Mouse (Mus musculus): ENCODE data around the gene Prex1.

Prex1 gene

DNA sequence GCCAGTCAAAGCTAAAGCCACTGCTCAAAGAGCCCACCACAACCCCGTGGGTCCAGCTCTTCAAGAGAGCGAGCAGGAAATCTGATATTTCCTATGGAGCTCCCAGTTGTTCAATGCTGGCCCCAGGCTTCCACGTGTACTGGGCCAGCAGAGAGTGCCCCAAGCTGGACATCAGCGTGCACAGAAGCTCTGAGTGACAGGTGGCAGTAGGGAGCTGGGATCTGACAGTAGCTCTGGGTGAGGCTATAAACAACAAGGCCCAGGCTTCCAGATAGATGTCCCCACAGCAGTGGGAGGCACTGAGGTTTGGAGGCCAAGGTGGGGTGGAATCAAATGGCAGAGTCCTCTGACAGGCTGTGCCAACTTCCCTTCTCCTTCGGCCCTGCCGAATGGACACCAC, 107.6 kb downstream of the Prex1 start:
- 72% methylated on average over 6 of the region's 6 CpGs for WGBS

DNA sequence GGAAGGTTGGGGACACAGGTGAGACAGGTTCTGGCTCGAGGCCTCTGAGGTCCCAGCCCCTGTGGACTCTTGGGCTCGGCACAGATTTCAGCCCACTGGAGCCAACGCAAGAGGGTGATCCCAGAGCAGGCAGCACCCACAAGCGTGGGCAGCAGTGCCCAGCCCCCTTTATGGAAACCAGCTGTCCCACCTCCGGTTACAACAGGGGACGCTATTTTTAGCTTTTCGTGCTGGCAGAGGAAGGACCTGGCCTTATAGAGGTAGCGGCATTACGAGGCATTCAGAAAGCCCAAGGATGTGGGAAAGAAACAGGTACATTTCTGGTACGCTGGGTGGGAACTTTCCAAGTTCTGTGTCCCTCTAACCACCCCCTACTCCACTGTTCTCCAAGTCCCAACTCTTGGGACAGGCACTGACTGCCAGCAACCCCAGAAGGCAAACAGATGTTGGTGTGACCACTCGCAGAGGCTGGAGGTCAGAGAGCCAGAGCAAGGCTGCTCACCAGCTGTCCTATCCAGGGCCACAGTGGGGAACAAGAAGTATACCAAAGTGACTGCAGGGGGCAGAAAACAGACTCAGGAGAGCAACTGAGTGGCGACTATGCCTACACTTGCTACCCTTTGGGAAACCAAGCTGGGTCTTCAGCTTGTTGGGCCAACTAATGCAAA, 108.3 kb downstream of the Prex1 start:
- 65% methylated on average over 12 of the region's 12 CpGs for WGBS

DNA sequence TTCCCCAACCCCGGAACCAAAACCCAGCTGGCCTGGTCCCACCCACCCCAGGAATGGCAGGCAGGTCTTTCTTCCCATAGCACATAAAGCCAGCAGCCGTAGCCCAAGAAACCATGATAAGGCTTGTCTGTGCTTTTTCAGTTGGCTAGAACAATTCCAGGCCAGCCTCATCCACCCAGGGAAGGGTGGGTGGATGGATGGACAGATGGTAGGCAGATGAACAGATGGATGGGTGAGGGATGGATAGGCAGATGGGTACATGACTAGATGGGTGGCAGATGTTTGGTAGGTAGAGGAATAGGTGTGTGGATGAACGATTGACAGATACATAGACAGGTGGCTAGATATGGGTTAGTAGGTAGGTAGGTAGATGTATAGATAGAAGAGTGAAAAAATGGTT, 110.7 kb downstream of the Prex1 start:
- WGBS, result 66% methylated on average over 3 of the region's 3 CpGs

DNA sequence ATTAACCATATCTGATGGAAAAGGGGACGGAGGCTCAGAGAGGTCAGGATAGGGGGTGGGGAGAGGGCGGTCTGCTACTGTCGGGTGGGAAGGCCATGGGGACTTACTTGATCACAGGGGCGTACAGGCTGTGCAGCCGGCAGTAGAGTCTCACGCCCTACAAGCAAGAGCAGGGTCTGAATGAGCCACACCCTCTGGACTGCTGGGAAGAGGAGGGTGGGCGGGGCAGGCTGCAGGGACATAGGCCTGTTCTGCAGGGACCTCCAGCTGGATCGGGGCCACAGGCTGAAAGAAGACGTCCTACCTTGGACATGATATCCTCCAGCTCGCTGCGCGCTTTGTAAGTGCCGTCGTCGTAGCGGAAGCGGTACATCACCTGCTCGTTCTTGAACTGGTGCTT, 112.2 kb downstream of the Prex1 start:
- 95% methylated on average over 18 of the region's 18 CpGs for WGBS

DNA sequence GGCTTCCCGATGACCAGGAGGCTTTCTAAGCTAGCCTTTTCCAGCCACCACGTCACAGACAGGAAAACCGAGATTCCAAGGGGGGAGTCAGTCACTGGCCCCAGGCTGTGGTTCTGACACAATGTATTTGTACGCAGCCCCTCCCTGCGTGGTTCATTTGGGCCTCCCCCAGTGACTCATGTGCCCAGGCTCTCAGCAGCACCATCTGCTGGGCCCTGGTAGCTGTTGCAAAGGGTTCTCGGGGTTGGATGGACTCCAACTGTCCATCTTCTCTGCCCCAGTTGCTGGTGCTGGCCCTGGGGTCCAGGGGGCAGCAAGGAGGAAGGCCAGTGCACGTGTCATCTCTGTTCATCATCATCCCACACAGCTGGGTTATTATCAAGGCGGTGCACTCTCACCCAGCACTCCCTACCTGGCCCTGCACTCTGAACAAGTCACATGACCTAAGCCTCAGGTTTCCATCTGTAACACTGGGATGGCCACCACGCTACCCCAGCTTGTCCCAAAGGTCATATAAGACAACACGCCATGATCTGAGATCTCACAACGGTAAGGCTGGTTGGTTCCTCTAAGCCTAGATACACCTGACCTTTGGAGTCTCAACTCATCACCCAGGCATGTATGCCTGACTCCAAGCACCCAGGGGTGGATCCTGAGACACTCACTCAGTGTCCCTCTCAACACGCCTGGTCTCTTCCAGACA, 115.0 kb downstream of the Prex1 start:
- WGBS, result 84% methylated on average over 12 of the region's 12 CpGs

DNA sequence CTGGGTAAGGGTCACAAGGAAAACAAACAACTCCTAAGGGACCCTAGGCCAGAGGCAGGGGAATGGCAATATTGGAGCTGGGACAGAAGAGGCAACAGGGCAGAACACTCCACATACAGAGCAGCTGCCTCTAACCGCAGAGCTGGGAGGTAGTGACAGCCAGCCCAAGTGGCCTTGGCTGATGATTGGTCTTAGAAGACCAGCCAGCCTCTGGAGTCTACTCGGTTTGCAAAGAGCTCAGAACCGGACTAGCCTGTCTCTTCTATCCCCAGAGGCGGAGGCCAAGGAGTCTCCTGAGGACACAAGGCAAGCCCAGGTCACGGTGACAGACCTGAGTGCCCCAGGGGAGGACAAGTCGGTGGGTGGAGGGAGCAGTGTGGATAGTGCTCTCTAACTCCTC, 115.9 kb downstream of the Prex1 start:
- WGBS, result 83% methylated on average over 6 of the region's 6 CpGs

DNA sequence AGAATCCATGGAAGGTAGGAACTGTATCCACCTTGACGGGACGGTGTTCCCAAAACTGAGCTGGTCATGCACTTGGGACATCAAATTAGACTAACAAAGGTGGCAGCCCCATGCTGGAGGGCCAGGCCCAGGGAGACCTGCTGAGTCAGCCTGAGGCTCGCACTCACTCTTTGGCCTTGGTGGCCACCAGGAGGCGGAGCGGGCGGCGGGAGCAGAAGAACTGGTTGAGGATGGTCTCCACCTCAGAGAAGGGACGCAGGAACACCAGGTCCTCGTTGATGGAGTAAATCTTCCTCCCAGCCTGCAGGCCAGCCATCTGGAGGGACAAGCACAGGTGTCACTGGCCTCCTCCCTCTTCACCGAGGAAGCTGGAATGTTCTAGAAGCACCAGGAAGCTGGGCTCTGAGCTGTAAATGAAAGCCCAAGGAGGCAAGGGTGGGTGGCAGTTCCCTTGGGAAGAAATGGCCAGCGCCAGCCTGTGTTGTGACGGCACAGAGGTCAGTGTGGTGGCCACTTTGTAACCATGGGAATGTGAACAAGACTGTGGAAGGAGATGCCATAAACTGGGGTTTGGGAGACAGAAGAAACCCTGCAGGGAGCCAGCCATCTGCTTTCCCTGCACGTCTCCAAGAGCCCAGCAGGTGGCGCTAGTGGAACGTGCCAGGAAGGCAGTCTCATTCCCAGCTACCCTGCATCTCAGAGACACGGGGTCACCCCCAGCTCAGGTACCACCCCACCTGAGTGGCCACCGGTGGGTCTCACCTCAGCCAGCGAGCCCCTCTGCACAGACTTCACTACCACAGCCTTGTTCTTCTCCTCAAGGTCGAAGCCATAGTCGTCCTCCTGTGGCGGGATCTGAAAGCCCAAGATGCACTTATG, 121.4 kb downstream of the Prex1 start:
- 48% methylated on average over 21 of the region's 21 CpGs for WGBS

DNA sequence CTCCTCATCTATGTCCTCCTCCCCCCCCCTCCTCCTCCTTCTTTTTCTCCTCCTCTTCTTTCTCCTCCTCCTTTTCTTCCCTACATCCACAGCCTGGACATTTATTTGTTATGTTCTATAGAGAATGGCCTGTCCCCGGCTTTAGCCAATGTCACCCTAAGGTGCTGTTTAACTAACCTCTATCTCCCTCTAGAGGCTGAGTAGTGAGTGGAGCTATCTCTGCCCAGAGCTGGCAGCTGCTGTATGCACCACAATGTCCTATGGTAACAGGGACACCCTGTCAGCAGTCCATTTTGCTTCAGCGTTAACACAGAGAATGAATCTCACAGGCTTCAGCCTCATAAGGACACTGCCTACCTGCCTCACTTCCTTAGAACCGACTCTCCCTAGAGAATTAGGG, 129.1 kb downstream of the Prex1 start:
- 72% methylated on average over 3 of the region's 3 CpGs for WGBS

DNA sequence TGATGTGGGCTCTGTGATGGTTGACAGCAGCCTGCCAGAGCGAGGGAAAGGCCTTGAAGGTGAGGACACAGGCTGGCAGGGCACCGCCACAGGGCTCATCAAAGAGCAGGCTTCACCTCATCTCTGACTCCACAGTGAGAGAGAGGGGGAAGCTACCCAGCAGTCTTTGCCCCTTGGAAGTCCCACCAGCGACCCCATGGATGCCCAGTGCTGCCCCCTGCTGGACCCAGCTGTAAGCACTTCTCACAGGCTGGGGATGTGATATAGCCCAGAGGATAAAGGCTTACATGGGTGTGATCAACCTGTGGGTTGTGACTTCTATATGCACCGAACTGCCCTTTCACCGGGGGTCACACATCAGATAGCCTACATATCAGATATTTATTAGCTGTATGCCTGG, 130.3 kb downstream of the Prex1 start:
- 98% methylated on average over 5 of the region's 5 CpGs for WGBS

DNA sequence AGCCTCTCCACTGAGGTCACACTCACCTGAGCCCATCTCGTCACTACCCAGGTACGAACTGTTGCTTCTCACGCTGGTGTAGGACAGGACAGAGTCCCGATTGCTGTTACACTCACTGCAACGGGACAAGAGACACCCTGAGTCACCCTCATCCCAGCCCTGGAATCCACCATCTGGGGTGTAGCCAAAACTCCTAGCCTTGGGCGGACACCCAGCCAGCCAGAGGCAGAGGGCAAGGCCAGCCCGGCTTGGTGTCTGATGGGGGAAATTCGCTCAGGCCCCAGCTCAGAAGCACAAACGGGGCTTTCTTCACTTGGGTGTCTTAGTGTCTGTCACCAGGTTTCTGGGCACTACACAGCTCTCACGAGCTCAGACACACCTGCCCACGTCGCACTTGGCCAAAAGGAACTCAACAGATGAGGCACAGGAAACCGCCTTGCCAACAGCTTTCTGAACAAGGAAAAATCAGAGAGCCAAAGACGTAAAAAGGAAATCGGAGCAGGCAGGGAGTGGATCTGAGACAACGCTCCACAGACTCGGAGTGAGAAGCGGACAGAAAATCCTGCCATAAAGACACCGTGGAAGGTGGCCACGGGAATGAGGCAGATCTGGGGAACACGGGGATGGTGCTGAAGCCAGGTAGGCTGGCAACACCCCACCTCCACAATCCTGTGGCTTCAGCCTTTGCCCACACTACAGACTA, 131.6 kb downstream of the Prex1 start:
- 59% methylated on average over 21 of the region's 21 CpGs for WGBS

DNA sequence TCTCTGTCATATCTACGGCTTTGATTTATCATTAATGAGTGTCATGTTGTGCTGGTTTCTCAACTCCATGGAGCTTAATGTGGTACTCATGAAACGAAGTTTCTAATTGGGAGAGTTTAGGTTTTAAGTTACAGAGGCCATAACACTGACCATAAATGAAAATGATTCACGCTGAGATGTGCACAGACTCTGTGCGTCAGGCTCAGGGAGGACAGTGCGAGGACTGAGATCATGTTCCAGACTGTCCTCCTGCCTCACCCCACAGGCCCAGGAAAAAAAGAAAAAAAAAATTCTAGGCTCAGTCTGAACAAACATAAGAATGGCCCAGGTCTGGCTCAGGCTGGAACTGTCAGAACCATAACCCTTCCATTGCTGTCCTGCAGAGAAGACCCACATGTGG, 133.8 kb downstream of the Prex1 start:
- 92% methylated on average over 5 of the region's 5 CpGs for WGBS

DNA sequence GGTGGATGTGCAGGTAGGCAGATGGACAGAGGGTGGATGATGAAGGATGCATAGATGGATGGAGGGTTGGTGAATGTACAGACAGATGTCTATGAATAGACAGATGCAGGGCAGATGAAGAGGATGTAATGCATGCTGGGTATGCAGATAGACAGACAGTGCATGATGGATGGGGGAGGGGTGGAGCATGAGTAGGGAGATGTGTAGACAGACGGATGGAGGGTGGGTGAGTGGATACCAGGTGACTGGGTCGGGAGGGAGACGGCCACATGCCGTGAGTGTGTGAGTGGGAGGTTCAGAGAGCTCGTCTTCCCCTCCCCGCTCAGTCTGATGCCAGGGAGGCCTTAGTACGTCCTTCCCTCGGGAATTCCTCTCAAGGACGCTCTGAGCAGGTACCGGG, 134.3 kb downstream of the Prex1 start:
- 74% methylated on average over 10 of the region's 10 CpGs for WGBS

DNA sequence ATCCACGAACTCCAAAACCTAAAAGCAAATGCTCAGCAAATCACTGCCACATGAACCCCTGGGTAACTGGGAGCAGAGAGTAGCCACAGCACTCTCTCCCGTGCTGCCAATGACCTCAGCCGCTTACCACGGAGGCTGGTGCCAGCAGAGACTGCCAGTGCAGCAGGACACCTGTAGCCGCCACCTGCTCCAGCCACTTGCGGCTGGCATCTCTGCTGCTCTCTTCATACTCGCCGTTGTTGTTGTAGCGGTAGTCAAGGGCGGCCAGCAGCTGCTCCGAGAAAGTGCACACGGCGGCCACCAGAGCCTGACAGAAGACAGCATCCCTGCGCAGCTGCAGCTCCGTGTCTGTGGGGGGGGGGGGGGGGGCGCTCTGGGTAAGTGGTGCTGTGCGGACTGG, 138.2 kb downstream of the Prex1 start:
- WGBS, result 46% methylated on average over 17 of the region's 17 CpGs

DNA sequence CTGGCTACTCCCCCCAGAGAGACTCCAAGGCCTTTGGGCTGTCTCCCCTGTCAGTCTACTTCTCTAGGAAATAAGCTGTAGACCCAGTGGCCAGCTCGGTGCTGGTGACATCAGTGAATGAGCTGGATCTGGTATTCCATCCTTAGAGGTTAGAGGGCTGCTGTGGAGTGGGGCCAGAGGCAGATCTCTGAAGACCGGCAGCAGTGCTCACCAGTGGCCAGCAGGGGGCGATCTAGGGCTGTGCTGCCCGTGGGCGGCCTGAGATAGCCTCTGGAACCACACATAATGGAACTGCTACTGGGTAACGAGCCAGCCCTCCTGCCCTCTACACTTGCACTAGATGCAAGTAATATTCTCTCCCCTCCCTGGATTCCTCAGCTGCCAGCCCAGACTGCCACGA, 138.7 kb downstream of the Prex1 start:
- WGBS, result 27% methylated on average over 7 of the region's 7 CpGs

DNA sequence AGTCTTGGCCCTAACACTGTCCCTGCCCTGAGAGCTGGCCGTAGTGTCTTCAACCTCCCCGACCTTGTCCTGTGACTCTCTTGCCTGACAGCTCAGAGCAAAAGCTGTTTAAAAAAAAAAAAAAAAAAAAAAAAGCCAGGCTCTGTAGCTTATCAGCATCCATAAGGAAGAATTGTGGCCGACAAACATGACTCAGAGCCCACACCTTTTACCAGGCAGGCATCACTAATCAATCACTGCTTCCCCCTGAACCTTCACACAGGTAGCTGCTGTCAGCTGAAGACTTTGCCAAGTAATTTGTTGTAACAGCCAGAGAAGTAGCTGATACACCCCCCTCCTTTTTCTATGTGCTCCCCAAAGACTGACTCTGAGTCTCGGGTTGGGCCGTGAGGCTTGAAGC, 140.0 kb downstream of the Prex1 start:
- WGBS, result 91% methylated on average over 5 of the region's 5 CpGs

DNA sequence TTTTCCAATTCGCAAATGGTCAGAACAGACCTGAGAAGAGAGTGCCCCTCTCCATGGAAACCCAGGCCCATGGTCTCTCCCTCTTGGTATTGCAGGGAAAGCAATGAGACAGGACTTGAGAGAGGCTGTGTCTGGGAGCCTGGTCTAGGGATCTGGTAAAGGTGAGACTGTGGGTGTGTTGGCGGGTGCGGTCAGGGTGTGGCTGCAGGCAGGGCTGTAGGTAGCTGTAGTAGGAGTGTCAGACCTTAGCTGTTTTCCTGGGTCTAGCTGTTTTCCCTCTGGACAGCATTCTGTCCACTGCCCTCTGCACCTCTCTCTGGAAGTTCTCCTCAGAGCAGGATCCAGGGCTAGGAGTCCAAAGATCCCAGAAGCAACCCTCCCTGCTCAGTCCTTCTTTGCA, 141.3 kb downstream of the Prex1 start:
- WGBS, result 89% methylated on average over 3 of the region's 3 CpGs

DNA sequence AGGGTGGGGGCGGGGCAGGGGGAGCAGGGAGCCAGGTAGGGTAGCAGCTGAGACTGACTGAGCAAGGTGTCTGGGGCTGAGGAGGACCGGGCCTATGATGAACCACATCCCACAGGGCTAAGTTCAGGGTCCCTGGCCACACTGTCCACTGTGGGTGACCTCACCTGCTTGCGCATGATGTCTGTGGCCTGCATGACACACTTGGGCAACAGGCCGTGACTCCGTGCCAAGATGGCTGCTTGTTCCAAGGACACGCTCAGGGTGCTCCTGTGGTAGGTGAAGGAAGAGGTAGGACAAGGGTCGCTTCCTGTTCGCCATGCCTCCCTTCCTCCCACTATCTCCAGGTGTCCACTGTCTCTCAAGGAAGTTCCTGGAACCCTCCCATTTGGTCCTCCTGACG, 144.4 kb downstream of the Prex1 start:
- 93% methylated on average over 9 of the region's 9 CpGs for WGBS

DNA sequence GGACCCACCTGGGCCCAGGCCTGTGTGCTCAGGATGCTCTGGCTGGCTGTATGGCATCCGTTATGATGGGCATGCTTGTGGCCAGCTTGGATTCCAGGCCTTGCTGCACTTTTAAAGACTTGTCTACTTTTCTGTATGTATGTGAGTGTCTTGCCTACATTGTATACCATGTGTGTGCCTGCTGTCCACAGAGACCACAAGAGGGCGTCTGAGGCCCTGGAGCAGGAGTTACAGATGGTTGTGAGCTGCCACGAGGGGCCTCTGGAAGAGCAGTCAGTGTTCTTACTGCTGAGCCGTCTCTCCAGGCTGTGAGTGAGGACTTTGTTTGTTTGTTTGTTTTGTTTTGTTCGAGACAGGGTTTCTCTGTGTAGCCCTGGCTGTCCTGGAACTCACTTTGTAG, 148.1 kb downstream of the Prex1 start:
- WGBS, result 69% methylated on average over 5 of the region's 5 CpGs

DNA sequence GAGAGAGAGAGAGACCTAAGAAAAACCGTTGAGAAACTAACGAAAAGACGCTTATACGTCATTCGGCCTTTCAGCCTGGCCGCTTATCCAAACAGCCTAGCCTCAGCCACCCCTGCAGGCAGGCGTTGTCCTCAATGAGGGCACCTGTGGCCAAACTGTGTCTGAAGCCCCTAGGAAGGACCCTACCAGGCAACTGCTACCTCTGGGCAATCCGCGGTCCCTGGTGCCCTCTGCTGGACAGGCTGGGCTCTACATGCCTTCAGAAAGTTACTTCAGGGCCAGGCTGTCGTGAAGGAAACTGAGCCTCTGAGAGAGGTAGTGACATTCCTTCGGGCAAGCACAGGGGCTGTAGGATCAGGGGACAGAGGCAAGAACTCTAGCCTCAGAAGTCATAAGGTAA, 149.2 kb downstream of the Prex1 start:
- WGBS, result 5% methylated on average over 11 of the region's 11 CpGs

DNA sequence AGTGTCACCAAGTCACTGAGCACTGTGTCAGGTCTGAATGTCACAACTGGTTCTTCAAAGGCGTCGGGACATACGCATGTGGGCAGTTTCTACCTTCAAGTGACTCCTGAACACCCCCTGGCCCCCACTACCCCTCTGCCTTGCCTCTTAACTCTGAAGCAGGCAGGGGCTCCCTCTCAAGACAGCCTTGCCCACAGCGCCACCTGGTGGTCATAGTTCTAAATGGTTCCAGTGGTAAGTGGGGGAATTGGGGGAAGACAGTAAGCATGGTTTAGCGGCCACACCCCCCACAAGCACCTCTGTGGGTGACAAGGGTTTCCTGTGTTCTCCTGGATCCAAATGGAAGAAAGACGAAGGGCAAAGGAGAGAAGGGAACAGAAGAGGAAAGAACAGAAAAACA, 149.7 kb downstream of the Prex1 start:
- 16% methylated on average over 6 of the region's 6 CpGs for WGBS

DNA sequence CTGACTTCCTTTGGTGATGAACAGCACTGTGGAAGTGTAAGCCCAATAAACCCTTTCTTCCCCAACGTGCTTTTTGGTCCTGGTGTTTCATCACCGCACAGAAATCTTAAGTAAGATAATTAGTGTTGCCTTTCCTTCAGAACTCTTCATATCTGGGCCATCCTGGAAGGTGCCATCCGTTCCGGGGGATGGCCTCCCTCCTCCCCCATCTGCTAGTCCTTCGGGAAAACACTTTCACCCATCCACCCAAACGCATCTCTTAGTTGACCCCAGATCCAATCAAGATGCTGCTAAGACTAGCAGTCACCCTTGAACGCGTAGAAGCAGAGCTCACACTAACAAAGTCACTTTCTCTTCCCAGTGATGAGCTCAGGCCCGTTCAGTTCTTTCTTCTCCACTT, 150.6 kb downstream of the Prex1 start:
- 74% methylated on average over 9 of the region's 9 CpGs for WGBS

DNA sequence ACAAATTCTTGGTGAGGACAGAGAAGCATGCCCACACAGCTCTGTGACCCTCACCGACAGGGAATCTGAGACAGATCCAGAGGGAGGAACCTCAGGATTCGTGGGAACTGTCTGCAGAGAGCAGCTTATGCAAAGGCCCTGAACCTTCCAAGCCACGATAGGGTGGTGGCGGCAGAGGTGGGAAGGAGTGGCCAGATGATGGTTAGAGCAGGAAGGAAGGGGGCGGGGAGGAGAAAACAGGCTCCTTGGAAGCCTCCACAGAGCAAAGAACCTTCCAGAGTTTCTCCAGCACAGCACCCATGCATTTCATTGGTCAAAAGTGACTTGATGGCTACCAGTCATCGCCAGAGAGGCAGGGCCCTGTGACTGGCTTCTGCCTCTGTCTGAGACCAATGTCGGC, 151.9 kb downstream of the Prex1 start:
- 77% methylated on average over 7 of the region's 7 CpGs for WGBS
